Mouse (Mus musculus) CD8-positive naive resting alpha-beta T cell, adult 57 days (primary cell): ENCODE results near the gene Dnaja4. TPM values are rescaled to one million over a fixed set of nuclear protein-coding genes. Genes with fewer than 3 reads are reported as not detected.

Experiments used
- total RNA-seq: library from RNA; stranded (reverse); gene quantifications from one replicate; pipeline ENCODE4 v1.2.4, GENCODE M21; 2023

Gene Dnaja4
- total RNA-seq, result 25.4 TPM

GRCm38 (mm10) chr9:54698318-54699086 lies at the start of gene Dnaja4:
Gene Dnaja4, plus strand, starts transcription at chr9:54698873.

DNA sequence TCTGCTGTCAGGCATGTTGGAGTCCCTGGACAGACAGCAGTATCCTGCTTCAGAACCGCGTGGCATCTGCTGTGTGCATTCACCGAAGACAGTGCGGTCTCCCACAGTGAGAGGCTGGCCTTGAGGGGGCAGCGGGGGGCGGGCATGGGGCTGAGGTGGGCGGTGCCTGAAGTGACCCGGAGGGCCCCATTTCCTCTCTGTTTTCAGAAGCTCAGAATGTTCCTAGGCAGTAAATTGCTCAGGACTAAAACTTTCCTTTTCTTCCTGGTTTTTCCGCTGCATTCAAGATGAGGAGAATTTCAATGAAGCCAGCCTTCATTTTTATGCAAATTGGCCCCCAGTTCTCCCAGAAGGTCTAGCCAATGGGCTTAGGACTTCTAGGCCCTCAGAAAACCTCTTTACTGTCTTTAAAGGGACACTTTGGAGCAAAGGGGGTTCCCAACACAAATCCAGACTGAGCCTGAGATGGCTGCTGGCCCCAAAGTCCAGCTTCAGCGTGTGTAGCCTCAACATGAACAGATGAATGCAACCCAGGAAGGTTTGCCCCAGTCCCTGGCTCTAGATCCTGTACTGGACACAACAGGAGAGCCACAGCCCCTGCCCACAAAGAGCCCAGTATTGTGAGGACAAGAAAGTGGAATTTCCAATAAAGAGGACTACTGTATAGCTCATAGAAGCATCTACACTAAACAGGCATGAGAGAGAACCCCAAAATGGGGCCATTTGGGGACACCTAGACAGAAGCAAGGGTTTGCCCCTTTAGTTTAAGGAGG lies 36.9 kb upstream of the Dnaja4 start, which contains the start of gene Acsbg1:
TSS of gene Acsbg1 (minus strand) at position 266 of the 773 bp plus-strand sequence.

GRCm38 (mm10) chr9:54733921-54734638 lies 35.4 kb downstream of the Dnaja4 start, which contains the start of gene Wdr61:
Gene Wdr61, minus strand, starts transcription at chr9:54734519.

GRCm38 (mm10) chr9:54764561-54765217 lies 66.0 kb downstream of the Dnaja4 start, which contains the start of gene Crabp1:
Gene Crabp1, plus strand, starts transcription at chr9:54764748.

Other genes with a start within 250 kb of the Dnaja4 start
- gene Dmxl2, start 197.2 kb upstream of the Dnaja4 start, total RNA-seq, result 0.49 TPM
- gene Sh2d7, start 159.9 kb upstream of the Dnaja4 start, total RNA-seq, result not detected
- 0.49 TPM for gene Cib2, start 138.7 kb upstream of the Dnaja4 start, total RNA-seq
- gene Idh3a, start 112.5 kb upstream of the Dnaja4 start, total RNA-seq, result 48.6 TPM
- gene Acsbg1, start 37.0 kb upstream of the Dnaja4 start, total RNA-seq, result 18.8 TPM
- gene Wdr61, start 35.6 kb downstream of the Dnaja4 start, total RNA-seq, result 44.9 TPM
- not detected for gene Crabp1, start 65.9 kb downstream of the Dnaja4 start, total RNA-seq
- 35.9 TPM for gene Ireb2, start 164.9 kb downstream of the Dnaja4 start, total RNA-seq
- 0.98 TPM for gene Hykk, start 218.4 kb downstream of the Dnaja4 start, total RNA-seq